Mouse (Mus musculus): ENCODE results near the gene Ephb2.

DNA sequence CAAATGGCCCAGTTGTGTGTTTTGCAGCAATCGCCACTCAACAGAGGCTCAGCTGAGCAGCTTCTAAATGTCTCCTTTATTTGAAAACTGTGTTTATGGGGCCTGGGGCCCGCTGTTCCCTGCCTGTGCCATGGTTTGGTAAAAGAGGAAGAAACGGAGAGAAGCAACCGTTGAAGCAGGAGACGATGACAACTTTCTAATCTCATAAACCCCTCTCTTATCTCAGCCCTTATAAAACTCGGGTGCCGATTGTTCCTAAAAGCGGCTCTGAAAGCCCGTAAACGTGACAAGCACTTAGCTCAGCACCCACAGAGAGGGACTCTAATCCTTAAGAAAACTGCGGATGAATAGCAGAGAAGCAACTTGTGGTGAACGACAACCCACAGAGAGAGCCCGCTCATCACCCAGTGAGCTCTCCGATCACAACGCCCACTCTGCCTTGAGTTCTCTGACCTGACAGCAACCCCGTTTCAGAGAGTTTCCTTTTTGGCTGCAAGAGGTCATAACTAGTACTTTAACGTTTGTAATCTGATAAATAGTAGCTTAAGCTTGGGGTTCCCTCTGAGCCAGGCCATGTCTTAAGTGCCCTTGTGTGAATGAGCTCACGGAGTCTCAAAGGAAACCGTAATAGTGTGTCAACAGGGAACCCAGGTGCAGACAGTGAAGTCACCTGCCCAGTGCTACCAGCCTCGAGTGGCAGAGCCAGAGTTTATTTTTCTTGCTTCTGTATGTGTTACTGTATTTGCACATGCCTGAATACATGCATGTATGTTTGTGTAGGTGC lies 123.6 kb downstream of the Ephb2 start:
- no peak for TF ChIP-seq ZNF384 (IDR thresholded peaks at IDR 0.05; ENCODE audit: low read depth, low read length)
- TF ChIP-seq CHD2 (IDR thresholded peaks at IDR 0.05; ENCODE audit: low read depth, low read length) = no peak
- TF ChIP-seq HCFC1 (IDR thresholded peaks at IDR 0.05; ENCODE audit: borderline replicate concordance, insufficient read depth, low read length) = no peak
- TF ChIP-seq MAFK (IDR thresholded peaks at IDR 0.05; ENCODE audit: insufficient read depth, low read depth, low read length) = no peak
- no peak for TF ChIP-seq ZC3H11A (IDR thresholded peaks at IDR 0.05; ENCODE audit: borderline replicate concordance, low read depth, low read length)

Data from ES-E14 (cell line).